Mouse (Mus musculus) intestine, embryonic 15.5 days (tissue): ENCODE results near the gene Arfgef3. TPM values are rescaled to one million over a fixed set of nuclear protein-coding genes. Genes with fewer than 3 reads are reported as not detected.
"Not testable (repeated sequence)": the region's sequence is repeated elsewhere in the genome, so short reads cannot be mapped to it uniquely, and the experiment has no call there.

Source experiments
- ATAC-seq: fragments of 200-750 bp; cut with Nextera tagmentation; 2 replicates; pipeline ENCODE4 v1.8.0; 2017; ENCODE audit warnings: moderate TSS enrichment, moderate library complexity
- H3K27ac ChIP-seq: fragments of 300-500 bp; sonication (generic); 2 replicates; pipeline ENCODE4 v1.5.1; 2015; ENCODE audit warnings: mild to moderate bottlenecking, inconsistent platforms
- H3K27me3 ChIP-seq: fragments of 300-500 bp; sonication (generic); replicated peaks from 2 replicates; pipeline ENCODE4 v1.6.1; 2015; ENCODE audit warnings: inconsistent platforms
- H3K36me3 ChIP-seq: fragments of 300-500 bp; sonication (generic); 2 replicates; pipeline ENCODE4 v1.6.1; 2015; ENCODE audit warnings: inconsistent platforms
- H3K4me1 ChIP-seq: fragments of 300-500 bp; sonication (generic); replicated peaks from 2 replicates; pipeline ENCODE4 v1.6.1; 2015; ENCODE audit warnings: inconsistent platforms
- H3K4me2 ChIP-seq: fragments of 300-500 bp; sonication (generic); replicated peaks from 2 replicates; pipeline ENCODE4 v1.6.1; 2015; ENCODE audit warnings: mild to moderate bottlenecking, inconsistent platforms
- H3K4me3 ChIP-seq: fragments of 300-500 bp; sonication (generic); replicated peaks from 2 replicates; pipeline ENCODE4 v1.5.1; 2015; ENCODE audit warnings: inconsistent platforms
- H3K9ac ChIP-seq: fragments of 300-500 bp; sonication (generic); 2 replicates; pipeline ENCODE4 v1.6.1; 2015; ENCODE audit warnings: inconsistent platforms
- H3K9me3 ChIP-seq: fragments of 300-500 bp; sonication (generic); 2 replicates; pipeline ENCODE4 v1.6.1; 2016; ENCODE audit warnings: inconsistent platforms
- WGBS: fragments of 180-500 bp; shearing (Covaris S2); methylation state at CpG from one replicate; pipeline ENCODE4 v1.1.7; 2015; 5-methylcytosine and 5-hydroxymethylcytosine counted together
- polyA plus RNA-seq: library from polyadenylated mRNA; unstranded; fragments of >200 nt; fragmentation: Nextera tagmentation; extraction: Ambion mirVana; gene quantifications from 2 replicates; pipeline ENCODE4 v1.2.1, GENCODE M21; 2015

The Arfgef3 gene
- polyA plus RNA-seq, 1 experiment from 2014 or later = 2.2 TPM

DNA sequence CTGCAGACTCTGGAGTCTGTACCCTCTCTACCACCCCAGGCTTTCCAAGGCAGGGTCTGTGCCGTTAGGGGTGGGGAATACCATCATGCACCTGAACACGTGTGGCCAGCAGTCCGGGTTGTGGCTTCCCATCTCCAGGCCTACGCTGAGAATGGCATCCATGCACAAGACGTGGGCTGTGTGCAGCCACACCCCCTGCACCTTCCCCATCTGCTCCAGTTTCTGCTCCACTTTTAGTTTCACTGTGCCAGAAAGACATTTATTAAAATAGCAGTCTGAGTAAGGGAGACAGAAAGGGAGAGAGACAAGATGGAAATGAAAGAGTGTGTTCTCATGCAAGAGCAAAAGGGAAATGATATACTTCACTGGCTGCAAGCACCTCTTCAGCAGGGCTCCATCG lies 116.2 kb downstream of the Arfgef3 start:
- H3K4me3 ChIP-seq = no peak overlapping the region
- no peaks in the 10 kb centered on the region for H3K9me3 ChIP-seq
- H3K27me3 ChIP-seq = no peaks in the 10 kb centered on the region
- H3K36me3 ChIP-seq = no peaks in the 10 kb centered on the region
- ATAC-seq = no peak
- H3K9ac ChIP-seq = no peak overlapping the region
- H3K27ac ChIP-seq = no peak overlapping the region
- WGBS = 81% methylated on average over 6 of the region's 6 CpGs
- H3K4me2 ChIP-seq = no peak overlapping the region
- no peaks in the 10 kb centered on the region for H3K4me1 ChIP-seq

DNA sequence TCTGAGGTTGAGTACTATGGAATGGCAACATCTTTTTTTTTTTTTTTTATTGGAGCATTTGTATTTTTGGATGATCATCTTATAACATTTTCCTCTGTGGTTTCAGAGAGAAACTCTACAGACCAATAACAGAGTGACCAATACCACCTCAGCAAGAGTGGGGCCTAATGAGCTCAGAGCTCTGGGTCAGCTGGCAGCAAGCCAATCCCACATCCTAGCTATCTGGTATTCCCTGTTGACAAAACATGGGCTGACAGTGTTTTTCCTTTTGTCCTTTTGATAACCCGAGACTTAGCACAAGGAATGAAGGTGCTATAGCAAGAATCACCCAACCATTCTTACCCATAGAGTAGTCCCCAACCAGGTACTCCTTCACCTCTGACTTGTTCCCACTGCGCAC lies 131.0 kb downstream of the Arfgef3 start:
- H3K9me3 ChIP-seq = no peaks in the 10 kb centered on the region
- no peaks in the 10 kb centered on the region for H3K4me1 ChIP-seq
- H3K4me3 ChIP-seq = no peak overlapping the region
- H3K27ac ChIP-seq = no peak overlapping the region
- WGBS = 76% methylated on average over 2 of the region's 2 CpGs
- no peaks in the 10 kb centered on the region for H3K27me3 ChIP-seq
- H3K36me3 ChIP-seq = no peaks in the 10 kb centered on the region
- no peak for ATAC-seq
- no peak overlapping the region for H3K4me2 ChIP-seq
- no peak overlapping the region for H3K9ac ChIP-seq

DNA sequence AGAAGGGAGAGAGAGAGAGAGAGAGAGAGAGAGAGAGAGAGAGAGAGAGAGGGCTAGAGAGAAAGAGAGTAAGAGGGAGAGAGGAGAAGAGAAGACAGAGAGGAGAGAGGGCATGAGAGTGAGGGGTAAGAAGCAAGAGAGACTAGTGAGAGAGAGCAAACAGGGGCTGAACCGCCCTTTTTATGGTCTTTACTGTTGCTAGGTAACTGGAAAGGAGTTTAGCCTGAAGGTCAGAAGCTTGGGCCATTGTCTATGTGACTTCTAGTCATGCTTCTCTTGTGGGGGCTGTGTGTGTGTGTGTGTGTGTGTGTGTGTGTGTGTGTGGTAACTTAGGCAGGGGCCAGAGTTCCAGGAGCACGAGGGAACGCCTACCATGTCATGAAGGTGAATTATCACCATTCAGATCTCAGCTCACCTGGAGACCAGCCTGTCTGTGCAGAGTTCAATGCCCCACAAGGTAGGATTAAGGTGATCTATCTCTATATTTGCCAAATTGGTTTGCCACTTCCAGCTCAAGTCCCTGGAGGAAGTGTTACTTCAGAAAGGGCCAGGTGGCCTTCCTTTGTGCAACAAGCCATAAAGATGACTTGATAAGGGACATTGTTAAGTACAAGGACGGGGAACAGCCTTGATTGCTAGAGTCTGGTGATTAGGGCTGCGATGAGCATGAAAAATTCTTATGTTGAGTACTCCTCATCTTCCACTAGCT lies 138.8 kb downstream of the Arfgef3 start:
- not testable (repeated sequence) for H3K4me1 ChIP-seq, H3K4me2 ChIP-seq, H3K36me3 ChIP-seq, H3K4me3 ChIP-seq, H3K9me3 ChIP-seq, H3K9ac ChIP-seq, H3K27me3 ChIP-seq, H3K27ac ChIP-seq
- 35% methylated on average over 5 of the region's 5 CpGs for WGBS
- peak; percentile 95 for ATAC-seq

DNA sequence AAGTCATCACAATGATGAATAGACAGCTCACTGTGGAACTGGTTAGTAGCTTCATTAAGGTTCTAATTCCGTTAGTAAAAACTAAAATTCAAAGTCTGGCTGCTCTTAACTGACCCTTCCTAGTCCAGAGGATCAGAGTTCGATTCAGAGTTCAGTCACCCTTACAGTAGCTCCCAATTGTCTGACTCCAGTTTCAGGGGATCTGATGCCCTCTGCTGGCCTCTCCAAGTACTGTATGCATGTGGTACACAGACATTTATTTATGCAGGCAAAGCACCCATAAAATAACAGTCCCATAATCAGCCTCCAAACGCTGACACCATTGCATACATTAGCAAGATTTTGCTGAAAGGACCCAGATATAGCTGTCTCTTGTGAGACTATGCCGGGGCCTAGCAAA lies 141.7 kb downstream of the Arfgef3 start:
- Histone ChIP-seq H3K27me3 (no peaks in the 10 kb centered on the region), H3K9ac (no peak overlapping the region), H3K4me1 (no peaks in the 10 kb centered on the region), H3K36me3 (no peaks in the 10 kb centered on the region), H3K4me3 (no peak overlapping the region), H3K27ac (no peak overlapping the region), H3K4me2 (no peak overlapping the region), H3K9me3 (no peaks in the 10 kb centered on the region)
- ATAC-seq = no peak
- 23% methylated on average over 4 of the region's 4 CpGs for WGBS

DNA sequence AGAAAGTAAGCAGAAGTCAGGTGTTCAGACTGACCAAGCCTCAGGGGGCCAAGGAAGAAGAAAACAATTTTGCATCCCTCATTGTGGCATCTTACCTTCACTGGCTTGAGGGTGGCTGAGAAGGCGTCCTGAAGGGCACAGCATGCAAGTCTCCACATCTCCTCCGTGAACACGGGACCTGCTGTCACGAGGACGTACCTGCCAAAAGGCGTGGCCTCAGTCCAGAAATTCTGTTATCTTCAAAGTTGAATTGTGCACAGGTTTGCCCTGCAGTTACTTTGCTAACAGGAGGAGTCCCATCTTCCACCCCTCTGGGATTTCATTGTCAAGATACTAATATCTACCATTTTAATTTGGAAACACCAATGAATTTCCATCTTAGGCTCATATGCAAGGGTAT lies 146.1 kb downstream of the Arfgef3 start:
- Histone ChIP-seq H3K27ac (no peak overlapping the region), H3K4me1 (no peaks in the 10 kb centered on the region), H3K36me3 (no peaks in the 10 kb centered on the region), H3K4me2 (no peak overlapping the region), H3K9ac (no peak overlapping the region), H3K27me3 (no peaks in the 10 kb centered on the region), H3K9me3 (no peaks in the 10 kb centered on the region), H3K4me3 (no peak overlapping the region)
- WGBS = 85% methylated on average over 6 of the region's 6 CpGs
- ATAC-seq = no peak

DNA sequence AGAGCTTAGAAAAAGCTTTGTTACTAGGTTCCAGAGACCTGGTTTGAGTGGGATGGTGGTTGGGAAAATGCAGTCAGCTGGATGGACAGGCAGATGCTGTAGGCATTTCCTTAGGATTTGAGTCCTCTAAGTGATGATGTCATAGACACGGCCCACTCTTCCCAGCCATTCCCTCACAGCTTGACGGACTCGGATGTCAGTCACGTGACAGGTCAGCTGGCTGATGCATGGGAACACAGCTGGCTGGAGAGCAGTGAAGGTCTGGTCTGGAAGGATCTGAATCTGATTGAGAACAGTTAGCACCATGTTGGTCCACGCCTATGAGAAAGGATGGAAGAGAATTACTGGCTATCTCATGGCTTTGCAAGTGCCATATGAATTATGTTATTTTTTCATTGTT lies 154.3 kb downstream of the Arfgef3 start:
- Histone ChIP-seq H3K4me2 (no peak overlapping the region), H3K4me1 (no peaks in the 10 kb centered on the region), H3K36me3 (no peaks in the 10 kb centered on the region), H3K9ac (no peak overlapping the region), H3K27me3 (no peaks in the 10 kb centered on the region), H3K27ac (no peak overlapping the region), H3K9me3 (no peaks in the 10 kb centered on the region), H3K4me3 (no peak overlapping the region)
- no peak for ATAC-seq
- 91% methylated on average over 5 of the region's 5 CpGs for WGBS

DNA sequence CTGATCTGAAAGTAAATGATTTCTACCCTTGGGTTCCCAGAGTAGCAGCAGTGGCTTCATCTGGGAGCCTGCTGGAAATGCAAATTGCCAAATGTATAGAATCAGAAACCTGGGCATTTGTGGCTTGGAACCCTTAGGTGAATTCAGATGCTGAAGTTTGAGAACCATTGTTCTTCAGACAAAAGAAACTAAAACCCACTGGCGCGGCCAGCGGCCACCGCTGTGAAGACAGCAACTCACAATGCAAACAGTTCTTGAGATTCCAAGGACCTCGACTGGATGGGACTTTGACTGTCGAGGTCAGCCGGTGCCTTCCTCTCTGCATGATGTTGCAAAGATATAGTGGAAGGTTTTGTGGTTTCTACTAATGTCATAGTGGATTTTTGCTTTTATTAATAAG lies 159.6 kb downstream of the Arfgef3 start:
- ATAC-seq = no peak
- Histone ChIP-seq H3K36me3 (no peaks in the 10 kb centered on the region), H3K4me3 (no peak overlapping the region), H3K4me2 (no peak overlapping the region), H3K9ac (no peak overlapping the region), H3K27ac (no peak overlapping the region), H3K9me3 (no peaks in the 10 kb centered on the region), H3K27me3 (no peaks in the 10 kb centered on the region), H3K4me1 (no peaks in the 10 kb centered on the region)
- WGBS = 38% methylated on average over 7 of the region's 7 CpGs

DNA sequence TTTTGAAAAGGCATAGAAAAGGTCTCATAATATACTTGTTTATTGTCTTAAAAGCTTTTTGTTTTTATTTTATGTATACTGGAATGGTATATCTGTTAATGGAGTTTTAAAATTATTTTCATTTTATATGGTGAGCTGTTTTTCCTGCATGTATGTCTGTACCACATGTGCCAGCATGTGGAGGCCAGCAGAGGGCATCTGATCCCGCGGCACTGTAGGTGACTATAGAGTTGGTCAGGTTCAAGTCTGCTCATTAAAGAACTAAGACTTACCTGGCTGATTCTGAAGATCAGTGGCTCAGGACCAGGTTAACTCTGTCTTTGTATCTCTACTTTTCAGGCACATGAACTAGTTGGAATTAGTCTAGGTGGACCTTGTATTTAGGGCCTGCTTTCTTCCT lies 171.2 kb downstream of the Arfgef3 start:
- Histone ChIP-seq H3K36me3 (no peaks in the 10 kb centered on the region), H3K4me3 (no peak overlapping the region), H3K9ac (no peak overlapping the region), H3K4me2 (no peak overlapping the region), H3K4me1 (no peaks in the 10 kb centered on the region), H3K27ac (no peak overlapping the region), H3K27me3 (no peaks in the 10 kb centered on the region), H3K9me3 (no peaks in the 10 kb centered on the region)
- no peak for ATAC-seq
- WGBS = 44% methylated on average over 2 of the region's 2 CpGs

DNA sequence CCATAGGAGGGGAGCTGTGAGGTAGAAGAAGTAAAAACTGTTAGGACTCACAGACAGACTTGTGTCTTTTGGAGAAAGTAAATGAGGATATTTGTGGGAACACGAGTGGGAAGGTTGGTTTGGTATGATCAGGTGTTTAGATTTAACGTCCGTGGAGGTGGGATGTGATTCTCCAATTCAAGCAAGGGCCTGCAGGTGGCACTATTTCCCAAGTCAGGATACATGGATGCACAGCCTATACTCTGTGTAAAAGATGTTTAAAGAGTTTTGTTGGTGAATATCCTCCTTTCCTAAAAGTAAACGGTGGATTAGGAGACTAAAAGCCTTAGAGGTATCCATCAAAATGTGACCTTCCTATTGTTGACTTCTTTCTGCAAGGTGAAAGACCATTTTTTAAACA lies 180.8 kb downstream of the Arfgef3 start:
- 4% methylated on average over 4 of the region's 4 CpGs for WGBS
- Histone ChIP-seq H3K4me2 (no peak overlapping the region), H3K27me3 (no peaks in the 10 kb centered on the region), H3K4me3 (no peak overlapping the region), H3K36me3 (no peaks in the 10 kb centered on the region), H3K9me3 (no peaks in the 10 kb centered on the region), H3K4me1 (no peaks in the 10 kb centered on the region), H3K27ac (no peak overlapping the region), H3K9ac (no peak overlapping the region)
- no peak for ATAC-seq

DNA sequence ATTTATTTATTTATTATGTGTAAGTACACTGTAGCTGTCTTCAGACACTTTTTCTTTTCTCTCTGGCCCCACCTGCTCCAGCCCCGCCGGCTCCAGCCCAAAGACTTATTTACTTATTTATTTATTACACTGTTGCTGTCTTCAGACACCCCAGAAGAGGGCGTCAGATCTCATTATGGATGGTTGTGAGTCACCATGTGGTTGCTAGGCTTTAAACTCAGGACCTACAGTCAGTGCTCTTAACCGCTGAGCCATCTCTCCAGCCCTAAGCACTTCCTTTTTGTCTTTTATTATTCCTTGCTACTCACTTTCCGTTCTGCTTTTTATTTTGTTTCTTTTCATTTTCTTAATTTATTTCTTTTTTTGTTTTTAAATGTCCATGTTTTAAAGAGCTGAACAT lies 182.3 kb downstream of the Arfgef3 start:
- Histone ChIP-seq H3K36me3 (no peaks in the 10 kb centered on the region), H3K9me3 (no peaks in the 10 kb centered on the region), H3K4me1 (no peaks in the 10 kb centered on the region), H3K27ac (no peak overlapping the region), H3K9ac (no peak overlapping the region), H3K4me2 (no peak overlapping the region), H3K27me3 (no peaks in the 10 kb centered on the region), H3K4me3 (no peak overlapping the region)
- 49% methylated on average over 5 of the region's 5 CpGs for WGBS
- ATAC-seq = no peak

DNA sequence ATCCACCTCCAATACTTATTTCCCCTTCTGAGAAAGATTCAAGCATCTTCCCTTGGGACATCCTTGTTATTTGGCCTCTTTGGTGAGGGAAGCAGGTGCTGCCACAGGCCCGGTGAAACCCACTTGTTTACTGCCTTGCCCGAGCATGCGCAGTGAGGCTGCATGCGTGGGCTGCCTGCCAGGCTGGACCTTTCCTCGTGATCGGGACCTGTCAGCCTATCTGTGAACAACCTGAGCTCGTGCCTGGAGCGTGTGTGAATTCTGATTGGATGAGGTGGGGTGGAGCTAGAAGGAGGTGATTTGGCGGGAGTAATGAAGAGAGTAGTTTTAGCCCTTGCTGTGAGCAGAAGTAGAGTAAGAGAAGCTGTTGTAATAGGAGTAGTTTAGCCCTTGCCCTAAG lies 184.7 kb downstream of the Arfgef3 start:
- not testable (repeated sequence) for H3K36me3 ChIP-seq, ATAC-seq, H3K9me3 ChIP-seq, H3K9ac ChIP-seq, H3K27me3 ChIP-seq, H3K27ac ChIP-seq, H3K4me3 ChIP-seq, H3K4me2 ChIP-seq, H3K4me1 ChIP-seq
- WGBS = 82% methylated on average over 9 of the region's 9 CpGs

DNA sequence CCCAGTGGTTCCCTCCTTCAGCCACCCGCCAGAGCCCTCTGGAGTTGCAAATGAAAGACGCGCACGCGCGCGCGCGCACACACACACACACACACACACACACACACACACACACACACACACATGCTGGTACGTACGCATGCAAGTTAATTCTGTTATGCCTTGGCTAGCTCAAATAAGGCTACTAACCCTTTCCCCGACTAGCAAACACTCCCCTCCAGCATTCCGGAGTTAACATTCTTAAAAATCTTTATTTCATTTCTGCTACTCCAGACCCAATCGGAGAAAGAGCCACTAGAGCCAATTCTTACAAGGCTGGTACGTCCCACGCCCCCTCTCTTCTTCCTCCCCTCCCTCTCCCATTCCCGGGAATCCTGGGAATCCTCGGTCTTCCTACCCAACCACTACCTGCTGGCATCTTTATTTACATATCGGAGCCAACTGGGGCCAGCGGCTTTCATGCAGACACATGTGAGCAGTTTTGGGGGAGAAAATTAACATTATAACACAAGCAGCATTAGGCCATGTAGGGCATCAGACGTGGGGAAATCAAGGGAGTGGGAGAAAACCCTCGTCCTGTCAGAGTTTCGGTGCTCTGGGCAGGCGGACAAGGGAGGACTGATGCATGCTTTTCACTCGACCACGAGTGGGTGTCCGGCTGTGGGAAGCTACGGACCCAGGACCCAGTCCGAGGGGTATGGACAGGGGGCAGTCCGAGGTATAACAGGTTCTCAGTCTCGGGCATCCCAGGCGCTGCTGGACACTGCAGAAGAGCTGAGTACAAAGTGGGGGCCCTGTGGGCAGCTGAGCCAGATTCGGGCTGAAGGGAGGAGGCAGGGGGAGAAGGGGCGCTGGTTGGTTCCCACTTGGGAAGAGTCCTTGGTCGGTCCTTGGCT lies 194.2 kb downstream of the Arfgef3 start:
- Histone ChIP-seq H3K4me1 (peaks cover 7% of the 10 kb centered on the region; the same call in 1 of the 2 replicates), H3K4me3 (peak overlapping the region; percentile 29), H3K27me3 (no peaks in the 10 kb centered on the region), H3K36me3 (no peaks in the 10 kb centered on the region), H3K9me3 (no peaks in the 10 kb centered on the region), H3K9ac (0 out of 2 replicates have a peak overlapping the region, but pooled peaks have one; percentile 34), H3K4me2 (peak overlapping the region; percentile 71), H3K27ac (no peak overlapping the region)
- peak; percentile 42; the same call in 1 of the 2 replicates for ATAC-seq
- 6% methylated on average over 35 of the region's 35 CpGs for WGBS

DNA sequence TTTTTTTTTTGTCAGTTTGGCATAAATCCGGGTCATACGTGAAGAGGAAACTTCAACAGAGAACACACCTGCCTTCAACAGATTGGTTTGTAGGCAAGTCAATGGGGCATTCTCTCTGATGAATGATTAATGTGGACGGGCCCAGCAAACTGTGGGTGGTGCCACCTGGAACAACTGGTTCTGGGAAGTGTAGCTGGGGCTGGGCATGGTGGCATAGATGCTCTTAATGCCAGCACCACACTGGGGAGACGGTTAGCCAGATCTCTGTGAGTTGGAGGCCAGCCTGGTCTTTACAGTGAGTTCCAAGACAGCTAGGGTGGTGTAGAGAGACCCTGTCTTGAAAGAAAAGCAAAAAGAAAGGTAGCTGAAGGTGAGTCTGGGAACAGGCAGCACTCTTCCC lies 196.4 kb downstream of the Arfgef3 start:
- no peak for ATAC-seq

More for the DNA sequence above, 196.4 kb downstream of the Arfgef3 start:
- H3K36me3 ChIP-seq = no peaks in the 10 kb centered on the region
- no peak overlapping the region for H3K27ac ChIP-seq
- WGBS = 79% methylated on average over 4 of the region's 4 CpGs
- H3K9ac ChIP-seq = no peak overlapping the region
- no peak overlapping the region for H3K4me3 ChIP-seq
- no peaks in the 10 kb centered on the region for H3K9me3 ChIP-seq
- H3K4me2 ChIP-seq = no peak overlapping the region
- H3K4me1 ChIP-seq = peaks cover 7% of the 10 kb centered on the region; the same call in 1 of the 2 replicates
- no peaks in the 10 kb centered on the region for H3K27me3 ChIP-seq
